Mouse (Mus musculus): Measurements from ENCODE around the gene Vcp. TPM values are rescaled to one million over a fixed set of nuclear protein-coding genes. Genes with fewer than 3 reads are reported as not detected.

Vcp gene
- polyA plus RNA-seq, 1 experiment from 2014 or later: 437 TPM

DNA sequence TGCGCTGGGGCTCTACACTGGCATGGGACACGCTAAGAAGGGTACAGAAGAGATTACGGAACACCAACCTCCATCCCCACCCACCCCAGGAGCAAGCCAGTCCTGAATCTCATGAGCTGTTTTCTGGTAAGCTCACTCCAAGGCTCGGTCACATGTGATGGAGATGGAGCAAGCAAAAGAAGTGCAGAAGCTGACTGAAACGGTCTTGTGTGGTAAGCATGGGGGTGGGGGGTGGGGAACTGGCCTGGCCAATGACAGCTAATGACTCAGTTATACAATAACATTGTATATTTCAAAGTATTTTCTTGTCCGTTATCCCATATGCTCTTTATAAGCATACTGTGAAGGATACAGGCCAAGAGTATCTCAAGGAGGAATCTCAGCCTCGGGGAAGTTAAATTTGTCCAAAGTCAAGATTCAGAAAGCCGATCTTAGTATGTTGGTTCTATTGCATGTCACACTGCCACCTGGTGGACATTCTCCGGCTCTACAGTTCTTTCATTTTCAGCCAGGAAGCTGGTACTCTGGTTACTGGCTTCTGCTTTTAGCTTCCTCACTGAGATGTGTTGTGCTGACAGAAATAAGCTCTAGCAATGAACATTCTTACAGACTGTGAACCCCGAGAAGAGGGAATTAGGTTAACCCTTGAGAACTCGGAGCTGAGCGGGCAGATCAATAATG is 35.1 kb downstream of the Vcp start:
- 12% methylated on average over 12 of the region's 12 CpGs for WGBS
- H3K36me3 ChIP-seq: no peaks in the 10 kb centered on the region
- 0 out of 2 replicates have a peak overlapping the region, but pooled peaks have one; percentile 5 for H3K9ac ChIP-seq
- no peak for ATAC-seq (replicated peaks; ENCODE audit: insufficient number of reproducible peaks, insufficient read depth, low FRiP score, low read depth)
- H3K27me3 ChIP-seq: no peaks in the 10 kb centered on the region
- H3K4me1 ChIP-seq (replicated peaks): peaks cover 13% of the 10 kb centered on the region
- peak overlapping the region; percentile 51 for H3K4me2 ChIP-seq
- peak overlapping the region; percentile 17; the same call in 1 of the 2 replicates for H3K4me3 ChIP-seq
- H3K9me3 ChIP-seq (replicated peaks): no peaks in the 10 kb centered on the region
- H3K27ac ChIP-seq: no peak overlapping the region

DNA sequence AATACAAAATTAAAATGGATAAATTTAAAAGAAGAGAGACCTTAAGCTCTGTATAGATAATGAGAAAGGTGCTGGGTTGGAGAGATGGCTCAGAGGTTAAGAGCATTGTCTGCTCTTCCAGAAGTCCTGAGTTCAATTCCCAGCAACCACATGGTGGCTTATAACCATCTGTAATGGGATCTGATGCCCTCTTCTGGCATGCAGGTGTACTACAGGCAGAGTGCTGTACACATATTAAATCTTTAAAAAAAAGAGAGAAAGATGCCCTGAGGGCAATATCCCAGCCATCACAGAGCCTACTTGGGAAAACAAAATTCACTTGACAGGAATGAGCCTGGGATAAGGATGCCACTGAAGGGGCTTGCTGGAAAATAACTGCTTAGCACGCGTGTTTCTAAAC is 36.8 kb downstream of the Vcp start:
- no peak overlapping the region for H3K27ac ChIP-seq
- H3K9ac ChIP-seq: no peak overlapping the region
- H3K4me1 ChIP-seq (replicated peaks): peaks cover 29% of the 10 kb centered on the region
- H3K4me2 ChIP-seq: no peak overlapping the region
- H3K9me3 ChIP-seq (replicated peaks): no peaks in the 10 kb centered on the region
- H3K27me3 ChIP-seq: no peaks in the 10 kb centered on the region
- no peak for ATAC-seq (replicated peaks; ENCODE audit: insufficient number of reproducible peaks, insufficient read depth, low FRiP score, low read depth)
- H3K4me3 ChIP-seq: no peak overlapping the region
- 73% methylated on average over 2 of the region's 2 CpGs for WGBS
- no peaks in the 10 kb centered on the region for H3K36me3 ChIP-seq

DNA sequence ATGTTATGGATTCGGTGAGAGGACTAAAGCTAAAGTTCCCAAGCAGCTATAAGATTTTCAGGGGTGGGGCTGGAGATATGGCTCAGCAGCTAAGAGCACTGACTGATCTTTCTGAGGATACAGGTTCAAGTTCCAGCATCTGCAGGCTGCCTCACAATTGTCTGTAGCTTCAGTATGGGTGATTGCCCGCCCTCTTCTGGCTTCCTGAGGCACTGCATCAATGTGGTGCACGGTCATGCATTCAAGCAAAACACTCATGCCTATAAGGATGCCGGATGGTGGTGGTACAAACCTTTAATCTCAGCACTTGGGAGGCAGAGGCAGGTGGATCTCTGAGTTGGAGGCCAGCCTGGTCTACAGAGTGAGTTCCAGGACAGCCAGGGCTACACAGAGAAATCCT is 38.7 kb downstream of the Vcp start:
- peaks cover 43% of the 10 kb centered on the region for H3K4me1 ChIP-seq (replicated peaks)
- ATAC-seq (replicated peaks; ENCODE audit: insufficient number of reproducible peaks, insufficient read depth, low FRiP score, low read depth): no peak
- whole genome bisulfite sequencing: 32% methylated on average over 4 of the region's 4 CpGs
- no peak overlapping the region for H3K9ac ChIP-seq
- H3K4me3 ChIP-seq: no peak overlapping the region
- H3K36me3 ChIP-seq: peaks cover 12% of the 10 kb centered on the region; the same call in 1 of the 2 replicates
- H3K27me3 ChIP-seq: no peaks in the 10 kb centered on the region
- H3K27ac ChIP-seq: no peak overlapping the region
- H3K4me2 ChIP-seq: no peak overlapping the region
- H3K9me3 ChIP-seq (replicated peaks): no peaks in the 10 kb centered on the region

DNA sequence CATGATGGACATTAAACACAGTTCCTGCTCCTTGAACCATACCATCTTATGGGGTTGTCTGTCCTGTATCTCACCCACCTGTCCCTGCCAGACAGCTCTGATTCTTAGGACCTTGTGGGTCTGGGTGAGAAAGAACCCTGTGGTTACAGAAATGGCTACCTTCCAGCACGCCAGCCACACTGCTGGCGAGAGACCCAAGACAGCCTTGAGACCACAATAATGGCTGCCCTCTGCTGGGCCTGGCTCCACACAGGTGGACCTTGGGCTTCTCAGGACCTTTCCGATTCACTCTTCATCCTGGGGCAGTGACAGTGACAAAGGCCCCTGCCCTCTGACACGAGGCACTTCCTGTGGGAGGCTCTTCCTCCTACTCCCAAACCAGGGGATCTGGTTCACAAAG is 40.9 kb downstream of the Vcp start:
- Histone ChIP-seq H3K27me3 (no peaks in the 10 kb centered on the region), H3K4me3 (no peak overlapping the region), H3K9me3 (replicated peaks) (no peaks in the 10 kb centered on the region), H3K4me2 (no peak overlapping the region), H3K4me1 (replicated peaks) (peaks cover 40% of the 10 kb centered on the region), H3K9ac (0 out of 2 replicates have a peak overlapping the region, but pooled peaks have one; percentile 11), H3K36me3 (peaks cover 17% of the 10 kb centered on the region; the same call in 1 of the 2 replicates), H3K27ac (peak overlapping the region; percentile 87)
- WGBS: 52% methylated on average over 4 of the region's 4 CpGs
- no peak for ATAC-seq (replicated peaks; ENCODE audit: insufficient number of reproducible peaks, insufficient read depth, low FRiP score, low read depth)

DNA sequence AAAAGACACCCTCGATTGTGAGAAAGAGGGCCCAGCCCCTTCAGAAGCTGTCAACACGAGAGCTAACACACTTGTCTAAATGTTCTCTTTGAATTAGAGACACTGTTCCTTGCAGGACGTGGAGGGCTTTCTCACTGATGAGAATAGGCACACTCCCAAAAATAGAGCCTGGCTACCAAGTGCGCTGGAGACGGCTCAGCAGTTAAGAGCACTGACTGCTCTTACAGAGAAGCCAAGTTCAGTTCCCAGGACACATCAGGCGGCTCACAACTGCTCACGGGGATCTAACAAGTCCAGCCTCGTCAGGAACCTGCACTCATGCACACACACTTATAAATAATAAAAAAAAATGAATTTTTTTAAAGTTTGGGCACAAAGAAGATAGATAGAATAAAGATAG is 41.4 kb downstream of the Vcp start:
- Histone ChIP-seq H3K4me3 (no peak overlapping the region), H3K4me1 (replicated peaks) (peaks cover 40% of the 10 kb centered on the region), H3K27me3 (no peaks in the 10 kb centered on the region), H3K9me3 (replicated peaks) (no peaks in the 10 kb centered on the region), H3K27ac (peak overlapping the region; percentile 87), H3K9ac (peak overlapping the region; percentile 29), H3K36me3 (peaks cover 17% of the 10 kb centered on the region; the same call in 1 of the 2 replicates), H3K4me2 (no peak overlapping the region)
- WGBS: 22% methylated on average over 8 of the region's 8 CpGs
- peak; percentile 71 for ATAC-seq (replicated peaks; ENCODE audit: insufficient number of reproducible peaks, insufficient read depth, low FRiP score, low read depth)

DNA sequence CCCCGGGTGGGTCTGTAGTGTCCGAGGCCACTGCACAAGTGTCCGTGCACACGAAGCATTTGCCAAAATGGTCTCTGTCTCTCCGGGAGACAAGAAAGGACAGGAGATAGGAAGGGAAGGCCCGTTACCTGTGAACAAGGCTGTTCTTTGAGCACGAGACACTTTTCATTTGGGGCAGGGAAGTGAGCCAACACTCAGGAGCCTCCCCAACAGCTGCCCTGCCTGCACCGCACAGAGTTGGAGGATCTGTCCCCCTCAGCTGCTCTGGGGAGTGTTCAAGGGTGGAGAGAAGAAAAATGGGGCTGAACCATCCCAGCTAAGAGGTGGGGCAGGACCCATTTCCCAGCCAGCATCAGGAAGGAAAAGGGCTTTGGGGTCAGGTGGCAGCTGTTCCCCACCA is 42.3 kb downstream of the Vcp start:
- Histone ChIP-seq H3K9me3 (replicated peaks) (no peaks in the 10 kb centered on the region), H3K36me3 (peaks cover 17% of the 10 kb centered on the region; the same call in 1 of the 2 replicates), H3K4me2 (no peak overlapping the region), H3K4me1 (replicated peaks) (peaks cover 48% of the 10 kb centered on the region), H3K9ac (peak overlapping the region; percentile 35; the same call in 1 of the 2 replicates), H3K4me3 (no peak overlapping the region), H3K27ac (peak overlapping the region; percentile 87), H3K27me3 (no peaks in the 10 kb centered on the region)
- 77% methylated on average over 8 of the region's 8 CpGs for WGBS
- no peak for ATAC-seq (replicated peaks; ENCODE audit: insufficient number of reproducible peaks, insufficient read depth, low FRiP score, low read depth)

DNA sequence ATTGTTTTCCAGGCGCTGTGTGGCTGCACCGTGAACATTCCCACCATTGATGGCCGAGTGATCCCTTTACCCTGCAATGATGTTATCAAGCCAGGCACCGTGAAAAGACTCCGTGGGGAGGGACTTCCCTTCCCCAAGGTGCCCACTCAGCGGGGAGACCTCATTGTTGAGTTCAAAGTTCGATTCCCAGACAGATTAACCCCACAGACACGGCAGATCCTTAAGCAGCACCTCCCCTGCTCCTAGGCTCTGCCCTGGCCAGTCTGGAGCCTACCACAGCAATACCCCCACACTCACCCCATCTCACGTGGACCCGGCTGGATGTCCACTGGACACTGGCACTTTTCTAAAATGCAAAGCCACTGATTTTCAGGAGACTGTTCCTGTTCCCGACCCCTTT is 43.0 kb downstream of the Vcp start:
- H3K27me3 ChIP-seq: no peaks in the 10 kb centered on the region
- no peak overlapping the region; the same call in 1 of the 2 replicates for H3K9ac ChIP-seq
- WGBS: 80% methylated on average over 11 of the region's 11 CpGs
- no peak overlapping the region for H3K4me3 ChIP-seq
- peak overlapping the region; percentile 87 for H3K27ac ChIP-seq
- H3K36me3 ChIP-seq: peaks cover 17% of the 10 kb centered on the region; the same call in 1 of the 2 replicates
- H3K9me3 ChIP-seq (replicated peaks): no peaks in the 10 kb centered on the region
- no peak for ATAC-seq (replicated peaks; ENCODE audit: insufficient number of reproducible peaks, insufficient read depth, low FRiP score, low read depth)
- H3K4me1 ChIP-seq (replicated peaks): peaks cover 55% of the 10 kb centered on the region
- H3K4me2 ChIP-seq: no peak overlapping the region

DNA sequence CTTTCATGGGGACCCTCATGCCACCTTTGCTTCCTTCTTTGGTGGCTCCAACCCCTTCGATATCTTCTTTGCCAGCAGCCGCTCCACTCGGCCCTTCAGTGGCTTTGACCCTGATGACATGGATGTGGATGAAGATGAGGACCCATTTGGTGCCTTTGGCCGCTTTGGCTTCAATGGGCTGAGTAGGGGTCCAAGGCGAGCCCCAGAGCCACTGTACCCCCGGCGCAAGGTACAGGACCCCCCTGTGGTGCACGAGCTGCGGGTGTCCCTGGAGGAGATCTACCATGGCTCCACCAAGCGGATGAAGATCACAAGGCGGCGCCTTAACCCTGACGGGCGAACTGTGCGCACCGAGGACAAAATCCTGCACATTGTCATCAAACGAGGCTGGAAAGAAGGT is 43.7 kb downstream of the Vcp start:
- Histone ChIP-seq H3K9ac (no peak overlapping the region), H3K4me3 (no peak overlapping the region), H3K36me3 (peaks cover 17% of the 10 kb centered on the region; the same call in 1 of the 2 replicates), H3K27me3 (no peaks in the 10 kb centered on the region), H3K4me1 (replicated peaks) (peaks cover 62% of the 10 kb centered on the region), H3K9me3 (replicated peaks) (no peaks in the 10 kb centered on the region), H3K27ac (no peak overlapping the region), H3K4me2 (no peak overlapping the region)
- 92% methylated on average over 17 of the region's 17 CpGs for WGBS
- ATAC-seq (replicated peaks; ENCODE audit: insufficient number of reproducible peaks, insufficient read depth, low FRiP score, low read depth): no peak

DNA sequence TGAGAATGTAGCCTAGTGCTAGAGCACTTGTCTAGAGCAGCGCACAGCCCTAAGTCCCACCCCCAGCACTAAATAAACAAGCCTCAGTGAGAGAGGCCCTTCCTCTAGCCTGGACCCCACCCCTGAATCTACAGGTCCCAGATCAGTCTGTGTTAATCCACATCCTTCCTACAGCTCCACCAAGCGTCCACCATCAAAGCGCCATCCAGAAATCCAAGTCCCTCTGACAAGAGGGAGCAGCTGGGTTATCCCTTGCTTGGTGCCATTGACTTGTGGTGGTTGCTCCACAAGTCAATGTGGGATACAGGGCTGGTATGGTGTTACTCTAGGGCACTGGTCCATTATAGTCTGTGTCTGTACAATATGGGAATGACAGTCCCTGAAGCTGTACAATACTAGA is 45.1 kb downstream of the Vcp start:
- no peak for ATAC-seq (replicated peaks; ENCODE audit: insufficient number of reproducible peaks, insufficient read depth, low FRiP score, low read depth)
- 93% methylated on average over 3 of the region's 3 CpGs for WGBS
- peaks cover 71% of the 10 kb centered on the region for H3K4me1 ChIP-seq (replicated peaks)

DNA sequence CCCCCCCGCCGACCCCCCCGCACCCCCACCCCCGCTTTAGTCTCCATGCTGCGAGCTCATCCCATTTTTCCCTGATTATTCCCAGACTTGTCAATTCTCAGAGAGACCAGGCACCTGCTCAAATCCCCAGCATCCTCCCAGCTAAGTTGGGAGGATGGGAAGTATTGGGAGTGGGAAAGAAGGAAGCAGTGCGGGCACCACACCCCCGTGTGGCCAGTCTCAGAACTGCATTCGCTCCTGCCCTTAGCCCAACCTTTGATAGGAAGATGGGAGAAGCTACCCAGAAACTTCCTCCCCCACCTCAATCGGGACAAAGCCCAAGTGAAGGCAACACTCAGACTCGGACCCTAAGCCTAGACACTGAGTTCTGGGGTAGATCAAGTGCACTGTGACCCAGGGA is 46.0 kb downstream of the Vcp start:
- Histone ChIP-seq H3K9ac (peak overlapping the region; percentile 50), H3K4me3 (no peak overlapping the region), H3K36me3 (peaks cover 17% of the 10 kb centered on the region; the same call in 1 of the 2 replicates), H3K9me3 (replicated peaks) (no peaks in the 10 kb centered on the region), H3K27ac (peak overlapping the region; percentile 98), H3K4me2 (peak overlapping the region; percentile 46), H3K4me1 (replicated peaks) (peaks cover 63% of the 10 kb centered on the region), H3K27me3 (no peaks in the 10 kb centered on the region)
- no peak for ATAC-seq (replicated peaks; ENCODE audit: insufficient number of reproducible peaks, insufficient read depth, low FRiP score, low read depth)
- WGBS: 9% methylated on average over 10 of the region's 10 CpGs

More for the DNA sequence above, 45.1 kb downstream of the Vcp start:
- Histone ChIP-seq H3K27me3 (no peaks in the 10 kb centered on the region), H3K36me3 (peaks cover 17% of the 10 kb centered on the region; the same call in 1 of the 2 replicates), H3K9ac (no peak overlapping the region), H3K4me2 (no peak overlapping the region), H3K27ac (peak overlapping the region; percentile 98; the same call in 1 of the 2 replicates), H3K9me3 (replicated peaks) (no peaks in the 10 kb centered on the region), H3K4me3 (no peak overlapping the region)

DNA sequence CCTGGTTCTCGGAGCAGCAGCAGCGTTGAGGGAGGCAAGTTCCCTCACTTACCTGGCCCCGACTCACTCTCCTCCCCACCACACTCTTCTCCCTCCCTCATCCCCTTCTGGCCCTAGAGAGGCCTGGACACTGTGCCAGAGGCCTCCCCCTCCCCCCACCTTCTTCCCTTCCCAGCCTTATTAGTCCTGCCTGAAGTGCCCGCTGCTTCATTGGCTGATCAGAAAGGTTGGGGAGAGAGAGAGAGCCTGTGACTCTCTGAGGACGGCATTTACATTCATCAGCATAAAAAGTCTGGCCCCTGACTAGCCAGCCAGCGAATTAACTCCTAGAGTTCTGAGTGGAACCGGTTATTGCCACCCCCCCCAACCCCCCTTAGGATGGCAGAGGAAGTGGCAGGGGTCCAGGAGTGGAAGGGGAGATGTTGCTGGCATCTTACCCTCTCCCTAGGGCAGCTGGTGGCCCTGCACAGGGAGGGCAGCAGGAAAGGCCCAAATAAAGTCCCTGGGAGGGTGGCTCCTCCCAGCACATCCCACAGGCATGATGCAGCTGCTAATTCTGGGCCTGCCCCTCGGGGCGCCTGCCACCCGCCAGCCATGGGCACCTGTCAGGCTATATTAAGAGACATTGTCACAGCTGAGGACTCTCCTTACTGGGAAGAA is 46.7 kb downstream of the Vcp start:
- 27% methylated on average over 10 of the region's 10 CpGs for WGBS
- peak overlapping the region; percentile 98 for H3K27ac ChIP-seq
- no peaks in the 10 kb centered on the region for H3K27me3 ChIP-seq
- peaks cover 17% of the 10 kb centered on the region; the same call in 1 of the 2 replicates for H3K36me3 ChIP-seq
- H3K4me1 ChIP-seq (replicated peaks): peaks cover 62% of the 10 kb centered on the region
- peak overlapping the region; percentile 46 for H3K4me2 ChIP-seq
- no peak overlapping the region for H3K4me3 ChIP-seq
- no peaks in the 10 kb centered on the region for H3K9me3 ChIP-seq (replicated peaks)
- peak; percentile 72 for ATAC-seq (replicated peaks; ENCODE audit: insufficient number of reproducible peaks, insufficient read depth, low FRiP score, low read depth)
- peak overlapping the region; percentile 21 for H3K9ac ChIP-seq
